In genomic region chr12:14212618-14213017, GRCm38 (mm10) we compare ENCODE assay signal across 25 mouse cellular contexts.
DNase-seq lines count a peak whose midpoint lies in the region; ATAC-seq and TF ChIP-seq lines count a peak whose summit lies in the region.
"Had no signal": no experiment of that assay in that cellular context is flagged by ENCODE, and none has a peak within 500 bp of the region (broad histone marks: within the 10 kb centered on the region; RNA-seq: fewer than 3 reads in every experiment).

No protein-coding gene starts in this region.

- no peak overlapping the region for H3K9ac ChIP-seq in stomach, embryonic 16.5 days (ENCODE audit: low read length)
- H3K9ac ChIP-seq in stomach, postnatal 0 days (ENCODE audit: low read length) = no peak overlapping the region
- H3K9ac ChIP-seq in hindbrain, embryonic 13.5 days = no peak overlapping the region
- H3K9ac ChIP-seq: forebrain, embryonic 15.5 days; hindbrain, embryonic 12.5 days; limb, embryonic 12.5 days; liver, embryonic 12.5 days; liver, postnatal 0 days; neural tube, embryonic 13.5 days had no signal

- H3K4me3 ChIP-seq in stomach, embryonic 16.5 days (replicated peaks; ENCODE audit: low read length) = no peak overlapping the region
- no peak overlapping the region for H3K4me3 ChIP-seq in stomach, postnatal 0 days (ENCODE audit: low read depth, low read length)
- H3K4me3 ChIP-seq in hindbrain, embryonic 13.5 days = no peak overlapping the region
- H3K4me3 ChIP-seq in thymus, adult 2 months (ENCODE audit: control insufficient read depth, insufficient read depth, low read length) = no peak overlapping the region
- H3K4me3 ChIP-seq: forebrain, embryonic 10.5 days; forebrain, embryonic 15.5 days; hindbrain, embryonic 12.5 days; limb, embryonic 12.5 days; liver, embryonic 12.5 days; neural tube, embryonic 13.5 days had no signal

- H3K9me3 ChIP-seq in stomach, embryonic 16.5 days (replicated peaks; ENCODE audit: control insufficient read depth, low read length) = no peaks in the 10 kb centered on the region
- H3K9me3 ChIP-seq in stomach, postnatal 0 days (ENCODE audit: control insufficient read depth, low read length) = no peaks in the 10 kb centered on the region
- H3K9me3 ChIP-seq in hindbrain, embryonic 13.5 days = no peaks in the 10 kb centered on the region
- H3K9me3 ChIP-seq: forebrain, embryonic 10.5 days; forebrain, embryonic 15.5 days; hindbrain, embryonic 12.5 days; limb, embryonic 12.5 days; liver, embryonic 12.5 days; neural tube, embryonic 13.5 days had no signal

- H3K4me2 ChIP-seq in stomach, embryonic 16.5 days (ENCODE audit: low read depth, low read length) = no peak overlapping the region
- H3K4me2 ChIP-seq in stomach, postnatal 0 days (replicated peaks; ENCODE audit: low read depth) = no peak overlapping the region
- H3K4me2 ChIP-seq in hindbrain, embryonic 13.5 days = no peak overlapping the region
- H3K4me2 ChIP-seq: forebrain, embryonic 15.5 days; heart, embryonic 11.5 days; hindbrain, embryonic 12.5 days; limb, embryonic 12.5 days; liver, embryonic 12.5 days; neural tube, embryonic 13.5 days had no signal

- H3K4me1 ChIP-seq in stomach, embryonic 16.5 days (ENCODE audit: control insufficient read depth, insufficient read depth, low read length) = no peaks in the 10 kb centered on the region
- H3K4me1 ChIP-seq in stomach, postnatal 0 days (replicated peaks; ENCODE audit: control insufficient read depth, insufficient read depth) = no peaks in the 10 kb centered on the region
- H3K4me1 ChIP-seq in hindbrain, embryonic 13.5 days (replicated peaks) = no peaks in the 10 kb centered on the region
- H3K4me1 ChIP-seq in thymus, adult 2 months (replicated peaks; ENCODE audit: control insufficient read depth, insufficient read depth, low read length) = no peaks in the 10 kb centered on the region
- H3K4me1 ChIP-seq: forebrain, embryonic 10.5 days; forebrain, embryonic 15.5 days; hindbrain, embryonic 12.5 days; limb, embryonic 12.5 days; liver, embryonic 12.5 days; neural tube, embryonic 13.5 days had no signal

- no peak for TF ChIP-seq EP300 in stomach, postnatal 0 days (optimal IDR thresholded peaks at IDR 0.05)

- peak; percentile 1 for DNase-seq in kidney, postnatal 14 days
- no peak for DNase-seq in kidney, adult 18-20 months
- DNase-seq in stomach, postnatal 0 days (ENCODE audit: low spot score) = no peak
- peak; percentile 82 for DNase-seq in fat pad, adult 2 months (ENCODE audit: extremely low read depth, low read depth, low spot score)
- DNase-seq in thymus, adult 2 months = no peak
- DNase-seq: adrenal gland, postnatal 36 days; B cell, adult 2 months; cerebellum, adult 8-10 months; gastrocnemius, postnatal 25 days; heart, adult 18-20 months; heart, postnatal 36 days; kidney, adult 2 months; kidney, postnatal 4 days; layer of hippocampus, postnatal 36 days; liver, postnatal 0 days; right cerebral cortex, postnatal 4 days had no signal

- no peak for TF ChIP-seq POLR2A in thymus, adult 2 months (IDR thresholded peaks at IDR 0.05; ENCODE audit: control insufficient read depth, extremely low read depth, insufficient read depth, low read length, poor library complexity)

- peak; percentile 58; the same call in 1 of the 2 replicates for ATAC-seq in stomach, embryonic 16.5 days (ENCODE audit: insufficient read depth, low FRiP score)
- no peak for ATAC-seq in stomach, postnatal 0 days (ENCODE audit: low FRiP score, low TSS enrichment)
- no peak for ATAC-seq in hindbrain, embryonic 13.5 days (ENCODE audit: low FRiP score)
- ATAC-seq: forebrain, embryonic 15.5 days; liver, embryonic 12.5 days; liver, postnatal 0 days had no signal

- no peaks in the 10 kb centered on the region for H3K27me3 ChIP-seq in stomach, embryonic 16.5 days (ENCODE audit: control insufficient read depth, insufficient read depth, low read length)
- no peaks in the 10 kb centered on the region for H3K27me3 ChIP-seq in stomach, postnatal 0 days (ENCODE audit: control insufficient read depth, insufficient read depth, low read length)
- H3K27me3 ChIP-seq in hindbrain, embryonic 13.5 days = no peaks in the 10 kb centered on the region
- H3K27me3 ChIP-seq in thymus, adult 2 months (ENCODE audit: control insufficient read depth, insufficient read depth, low read length) = no peaks in the 10 kb centered on the region
- H3K27me3 ChIP-seq: forebrain, embryonic 15.5 days; hindbrain, embryonic 12.5 days; limb, embryonic 12.5 days; liver, embryonic 12.5 days; neural tube, embryonic 13.5 days had no signal

- peak overlapping the region; percentile 41; the same call in 1 of the 2 replicates for H3K27ac ChIP-seq in stomach, embryonic 16.5 days (ENCODE audit: low read length)
- no peak overlapping the region for H3K27ac ChIP-seq in stomach, postnatal 0 days (replicated peaks)
- no peak overlapping the region for H3K27ac ChIP-seq in hindbrain, embryonic 13.5 days
- H3K27ac ChIP-seq in thymus, adult 2 months (ENCODE audit: control insufficient read depth, insufficient read depth, low read length) = no peak overlapping the region
- H3K27ac ChIP-seq: forebrain, embryonic 10.5 days; forebrain, embryonic 15.5 days; hindbrain, embryonic 12.5 days; limb, embryonic 12.5 days; liver, embryonic 12.5 days; neural tube, embryonic 13.5 days had no signal

- 50% methylated on average over 3 of the region's 3 CpGs for WGBS in stomach, embryonic 16.5 days
- 35% methylated on average over 3 of the region's 3 CpGs for WGBS in stomach, postnatal 0 days
- WGBS in hindbrain, embryonic 13.5 days = 92% methylated on average over 3 of the region's 3 CpGs
- 74% methylated on average over 3 of the region's 3 CpGs for WGBS in thymus, adult 2 months

- TF ChIP-seq CTCF in stomach, postnatal 0 days (IDR thresholded peaks at IDR 0.05; ENCODE audit: low read depth) = no peak
- no peak for TF ChIP-seq CTCF in thymus, adult 2 months (IDR thresholded peaks at IDR 0.05; ENCODE audit: borderline replicate concordance, control insufficient read depth, extremely low read depth, insufficient read depth, low read length, poor library complexity)

- H3K36me3 ChIP-seq in stomach, embryonic 16.5 days (ENCODE audit: control insufficient read depth, insufficient read depth, low read length) = no peaks in the 10 kb centered on the region
- no peaks in the 10 kb centered on the region for H3K36me3 ChIP-seq in stomach, postnatal 0 days (ENCODE audit: control insufficient read depth, insufficient read depth, low read length)
- no peaks in the 10 kb centered on the region for H3K36me3 ChIP-seq in hindbrain, embryonic 13.5 days
- no peaks in the 10 kb centered on the region for H3K36me3 ChIP-seq in thymus, adult 2 months (ENCODE audit: control insufficient read depth, insufficient read depth, low read length)
- H3K36me3 ChIP-seq: forebrain, embryonic 10.5 days; forebrain, embryonic 15.5 days; hindbrain, embryonic 12.5 days; limb, embryonic 12.5 days; liver, embryonic 12.5 days; neural tube, embryonic 13.5 days had no signal

Comparison
In these comparisons a context has a peak if more than half of its experiments do, and no peak if none do; other contexts are left out.
1. DNase-seq: peak in kidney, postnatal 14 days (single experiment) and fat pad, adult 2 months (single experiment); none in kidney, adult 18-20 months (single experiment), stomach, postnatal 0 days (single experiment) and thymus, adult 2 months (single experiment).